Mouse (Mus musculus) MEL (cell line): ENCODE data around the gene Rprd1b. TPM values are rescaled to one million over a fixed set of nuclear protein-coding genes. Genes with fewer than 3 reads are reported as not detected.

Experiments
- DNase-seq: peaks from one replicate; pipeline ENCODE4 v3.0.0; 2011; ENCODE audit warnings: low read depth, low spot score
- H3K27ac ChIP-seq: 2 replicates; pipeline ENCODE4 v1.5.1; 2012; ENCODE audit warnings: low read depth, mild to moderate bottlenecking, control low read depth, low read length, moderate library complexity; ENCODE audit not compliant: control insufficient read depth
- H3K27me3 ChIP-seq, 2 experiments: fragments of 150-350 bp in 1 of 2; sonication (generic) in 1 of 2; 2 replicates each; pipeline ENCODE4 v1.6.1; 2012; ENCODE audit warnings: low read length in 2 of 2, mild to moderate bottlenecking in 2 of 2, improper control_type of control experiment in 1 of 2, moderate library complexity in 1 of 2; ENCODE audit not compliant: insufficient read depth in 2 of 2, control insufficient read depth in 1 of 2
- H3K36me3 ChIP-seq, 2 experiments: 2 replicates each; pipeline ENCODE4 v1.6.1; 2012 to 2014; ENCODE audit warnings: low read length in 2 of 2, improper control_type of control experiment in 1 of 2, inconsistent platforms in 1 of 2, mild to moderate bottlenecking in 1 of 2; ENCODE audit not compliant: insufficient read depth in 2 of 2, control insufficient read depth in 1 of 2
- H3K4me1 ChIP-seq, 2 experiments: fragments of 150-350 bp in 1 of 2; sonication (generic) in 1 of 2; 2 replicates each; pipeline ENCODE4 v1.6.1; 2012; ENCODE audit warnings: low read length in 2 of 2, improper control_type of control experiment in 1 of 2, mild to moderate bottlenecking in 1 of 2; ENCODE audit not compliant: insufficient read depth in 2 of 2, control insufficient read depth in 1 of 2
- H3K4me3 ChIP-seq, 2 experiments: fragments of 150-350 bp in 1 of 2; sonication (generic) in 1 of 2; 2 replicates each; pipeline ENCODE4 v1.5.1; 2012; ENCODE audit warnings: low read depth in 2 of 2, low read length in 2 of 2, mild to moderate bottlenecking in 2 of 2, moderate library complexity in 2 of 2, control low read depth in 1 of 2, improper control_type of control experiment in 1 of 2; ENCODE audit not compliant: control insufficient read depth in 1 of 2, insufficient read depth in 1 of 2
- H3K79me2 ChIP-seq: 2 replicates; pipeline ENCODE4 v1.6.1; 2012; ENCODE audit warnings: mild to moderate bottlenecking, low read length, moderate library complexity; ENCODE audit not compliant: control insufficient read depth, poor library complexity, insufficient read depth
- H3K9ac ChIP-seq: 2 replicates; pipeline ENCODE4 v1.6.1; 2012; ENCODE audit warnings: low read depth, mild to moderate bottlenecking, control low read depth, low read length, moderate library complexity; ENCODE audit not compliant: control insufficient read depth, poor library complexity, severe bottlenecking
- H3K9me3 ChIP-seq: fragments of 150-350 bp; sonication (generic); replicated peaks from 2 replicates; pipeline ENCODE4 v1.6.1; 2012; ENCODE audit warnings: mild to moderate bottlenecking, low read length, improper control_type of control experiment, moderate library complexity; ENCODE audit not compliant: insufficient read depth
- BHLHE40 ChIP-seq: IDR thresholded peaks from 2 replicates; pipeline ENCODE4 v1.6.1; 2012; ENCODE audit warnings: low read depth, mild to moderate bottlenecking, inconsistent platforms, low read length, improper control_type of control experiment, borderline replicate concordance
- E2F4 ChIP-seq: IDR thresholded peaks from 2 replicates; pipeline ENCODE4 v1.6.1; 2011; ENCODE audit warnings: low read depth, low read length, improper control_type of control experiment, borderline replicate concordance
- EP300 ChIP-seq, 2 experiments: IDR thresholded peaks; 2 replicates each; pipeline ENCODE4 v1.6.1; 2011; ENCODE audit warnings: improper control_type of control experiment in 2 of 2, low read length in 2 of 2, low read depth in 1 of 2, mild to moderate bottlenecking in 1 of 2
- ETS1 ChIP-seq: IDR thresholded peaks from 2 replicates; pipeline ENCODE4 v1.6.1; 2012; ENCODE audit warnings: low read depth, mild to moderate bottlenecking, inconsistent platforms, low read length, improper control_type of control experiment, moderate library complexity
- GABPA ChIP-seq: IDR thresholded peaks from 2 replicates; pipeline ENCODE4 v1.6.1; 2012; ENCODE audit warnings: low read depth, mild to moderate bottlenecking, inconsistent platforms, low read length, improper control_type of control experiment, moderate library complexity
- JUND ChIP-seq: IDR thresholded peaks from 2 replicates; pipeline ENCODE4 v1.6.1; 2011; ENCODE audit warnings: low read depth, mild to moderate bottlenecking, improper control_type of control experiment, low read length
- MAFK ChIP-seq: IDR thresholded peaks from 2 replicates; pipeline ENCODE4 v1.6.1; 2011; ENCODE audit warnings: low read depth, mild to moderate bottlenecking, low read length, improper control_type of control experiment, borderline replicate concordance
- MXI1 ChIP-seq: IDR thresholded peaks from 2 replicates; pipeline ENCODE4 v1.6.1; 2011; ENCODE audit warnings: mild to moderate bottlenecking, low read depth, low read length, improper control_type of control experiment
- POLR2A ChIP-seq, 2 experiments: IDR thresholded peaks; 2 replicates each; pipeline ENCODE4 v1.6.1; 2011 to 2012; ENCODE audit warnings: low read length in 2 of 2, mild to moderate bottlenecking in 2 of 2, control low read depth in 1 of 2, improper control_type of control experiment in 1 of 2, low read depth in 1 of 2, moderate library complexity in 1 of 2; ENCODE audit not compliant: control insufficient read depth in 1 of 2, insufficient read depth in 1 of 2, poor library complexity in 1 of 2
- POLR2AphosphoS5 ChIP-seq: IDR thresholded peaks from 2 replicates; pipeline ENCODE4 v1.6.1; 2012; ENCODE audit warnings: low read depth, borderline replicate concordance, mild to moderate bottlenecking, inconsistent platforms, low read length, moderate library complexity, mixed read lengths
- RCOR1 ChIP-seq: IDR thresholded peaks from 2 replicates; pipeline ENCODE4 v1.6.1; 2012; ENCODE audit warnings: low read depth, mild to moderate bottlenecking, inconsistent platforms, low read length, improper control_type of control experiment
- SMC3 ChIP-seq: IDR thresholded peaks from 2 replicates; pipeline ENCODE4 v1.6.1; 2011; ENCODE audit warnings: low read depth, low read length, improper control_type of control experiment
- TBP ChIP-seq: IDR thresholded peaks from 2 replicates; pipeline ENCODE4 v1.8.0; 2011; ENCODE audit warnings: low read depth, low read length, improper control_type of control experiment
- UBTF ChIP-seq: IDR thresholded peaks from 2 replicates; pipeline ENCODE4 v1.6.1; 2012; ENCODE audit warnings: low read depth, mild to moderate bottlenecking, inconsistent platforms, low read length, improper control_type of control experiment, moderate library complexity, borderline replicate concordance; ENCODE audit not compliant: insufficient read depth
- USF1 ChIP-seq: IDR thresholded peaks from 2 replicates; pipeline ENCODE4 v1.6.1; 2014; ENCODE audit warnings: low read depth, mild to moderate bottlenecking, inconsistent platforms, low read length, improper control_type of control experiment, moderate library complexity
- USF2 ChIP-seq, 2 experiments: IDR thresholded peaks; 2 replicates each; pipeline ENCODE4 v1.6.1; 2011 to 2012; ENCODE audit warnings: improper control_type of control experiment in 2 of 2, low read length in 2 of 2, borderline replicate concordance in 1 of 2, inconsistent platforms in 1 of 2, low read depth in 1 of 2, mild to moderate bottlenecking in 1 of 2; ENCODE audit not compliant: insufficient read depth in 1 of 2
- ZC3H11A ChIP-seq: IDR thresholded peaks from 2 replicates; pipeline ENCODE4 v1.6.1; 2012; ENCODE audit warnings: low read depth, mild to moderate bottlenecking, inconsistent platforms, low read length, improper control_type of control experiment
- ZKSCAN1 ChIP-seq: IDR thresholded peaks from 2 replicates; pipeline ENCODE4 v1.6.1; 2012; ENCODE audit warnings: low read depth, mild to moderate bottlenecking, inconsistent platforms, low read length, improper control_type of control experiment, moderate library complexity
- ZNF384 ChIP-seq: IDR thresholded peaks from 2 replicates; pipeline ENCODE4 v1.6.1; 2012; ENCODE audit warnings: low read depth, mild to moderate bottlenecking, inconsistent platforms, low read length, improper control_type of control experiment
- polyA plus RNA-seq, 2 experiments: library from polyadenylated mRNA; stranded (reverse) in 1 of 2; unstranded in 1 of 2; fragments of >175 nt in 1 of 2; fragments of >200 nt in 1 of 2; gene quantifications; 2 replicates each; pipeline versions ENCODE4 v1.2.1 to v1.2.4; 2012; ENCODE audit warnings: low replicate concordance in 2 of 2, low read depth in 1 of 2; ENCODE audit not compliant: insufficient read length in 2 of 2, insufficient read depth in 1 of 2, missing spikeins in 1 of 2
- total RNA-seq: library from RNA; depleted of rRNA; stranded (reverse); fragments of 300-350 nt; gene quantifications from 2 replicates; pipeline ENCODE4 v1.2.3, GENCODE M21; 2012

The Rprd1b gene
- total and polyA plus RNA-seq, 3 experiments = 14.2 to 35.1 TPM; not detected in 1

- no peaks in the 10 kb centered on the region for H3K27me3 ChIP-seq
- peaks cover 0 to 2% of the 10 kb centered on the region in 2 experiments; a peak in 2 of 4 replicates for H3K36me3 ChIP-seq
- no peak overlapping the region for H3K4me3 ChIP-seq
- no peaks in the 10 kb centered on the region for H3K79me2 ChIP-seq
- no peak for DNase-seq
- H3K4me1 ChIP-seq = no peaks in the 10 kb centered on the region
- H3K9me3 ChIP-seq = no peaks in the 10 kb centered on the region
- H3K27ac ChIP-seq = no peak overlapping the region
- no peak overlapping the region for H3K9ac ChIP-seq
- TF ChIP-seq JUND (no peak), MAFK (no peak), ETS1 (no peak), POLR2AphosphoS5 (no peak), BHLHE40 (no peak)
- TF ChIP-seq, all 39 proteins: peak for 0
These were observed 15.7 kb upstream of the Rprd1b start for GRCm38 (mm10) chr2:158012608-158013007.

- H3K27me3 ChIP-seq = no peaks in the 10 kb centered on the region
- no peak overlapping the region for H3K4me3 ChIP-seq
- H3K9ac ChIP-seq = no peak overlapping the region
- H3K9me3 ChIP-seq = no peaks in the 10 kb centered on the region
- TF ChIP-seq ZC3H11A (no peak), GABPA (no peak), POLR2A (IDR thresholded peaks at IDR 0.05; ENCODE audit: control insufficient read depth in 1 of 2, insufficient read depth in 1 of 2, low read depth in 1 of 2, low read length in 2 of 2, poor library complexity in 1 of 2) (no peak), RCOR1 (no peak), TBP (no peak), JUND (no peak), ETS1 (no peak), E2F4 (no peak), ZNF384 (no peak), POLR2AphosphoS5 (no peak), USF2 (IDR thresholded peaks at IDR 0.05; ENCODE audit: borderline replicate concordance in 1 of 2, insufficient read depth in 1 of 2, low read depth in 1 of 2, low read length in 2 of 2) (no peak), UBTF (no peak), MXI1 (no peak), EP300 (IDR thresholded peaks at IDR 0.05; ENCODE audit: low read depth in 1 of 2, low read length in 2 of 2) (no peak), USF1 (no peak), ZKSCAN1 (no peak), SMC3 (no peak)
- H3K36me3 ChIP-seq = no peaks in the 10 kb centered on the region
- no peak overlapping the region for H3K27ac ChIP-seq
- peaks cover 3% of the 10 kb centered on the region; the same call in 1 of the 2 replicates for H3K79me2 ChIP-seq
- no peak for DNase-seq
- no peaks in the 10 kb centered on the region for H3K4me1 ChIP-seq
These were observed 11.0 kb upstream of the Rprd1b start for GRCm38 (mm10) chr2:158017330-158017729.
